Mouse (Mus musculus): ENCODE data around the gene Hadha. TPM values are rescaled to one million over a fixed set of nuclear protein-coding genes. Genes with fewer than 3 reads are reported as not detected.
A peak's percentile ranks its signal among the peaks of the same experiment; 100 is the strongest.

Hadha gene
- polyA plus RNA-seq, 1 experiment from 2014 or later = 97.4 TPM

DNA sequence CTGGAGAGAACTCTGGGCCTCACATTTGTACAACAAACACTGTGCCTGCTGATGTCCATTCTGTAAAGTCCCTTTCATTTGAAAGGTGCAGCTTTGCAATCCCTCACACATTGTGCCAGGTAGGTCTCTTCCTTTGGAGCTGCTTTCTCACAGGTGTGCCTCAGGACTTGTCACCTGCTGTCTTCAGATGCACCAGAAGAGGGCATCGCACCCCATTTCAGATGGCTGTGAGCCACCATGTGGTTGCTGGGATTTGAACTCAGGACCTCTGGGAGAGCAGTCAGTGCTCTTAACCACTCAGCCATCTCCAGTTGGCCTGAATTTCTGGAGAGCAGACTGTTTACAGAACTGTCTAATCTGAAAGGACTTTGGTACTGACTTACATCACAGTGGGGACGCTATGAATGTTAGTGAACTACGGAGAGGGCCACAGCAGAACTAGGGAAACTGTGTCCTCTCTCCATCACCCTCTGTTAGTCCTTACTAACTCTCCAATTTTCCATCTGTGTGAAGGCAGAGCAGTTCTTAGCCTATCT, 42.4 kb downstream of the Hadha start:
- H3K9ac ChIP-seq (ENCODE audit: low read length) = no peak overlapping the region
- no peaks in the 10 kb centered on the region; the same call in 1 of the 2 replicates for H3K36me3 ChIP-seq (ENCODE audit: control insufficient read depth, insufficient read depth, low read length)
- no peaks in the 10 kb centered on the region for H3K9me3 ChIP-seq (ENCODE audit: control insufficient read depth, low read length)
- H3K4me3 ChIP-seq (ENCODE audit: low read depth, low read length) = no peak overlapping the region
- H3K4me1 ChIP-seq (replicated peaks; ENCODE audit: control insufficient read depth, insufficient read depth, low read length) = peaks cover 34% of the 10 kb centered on the region
- ATAC-seq (replicated peaks; ENCODE audit: low FRiP score) (no peak), DNase-seq (ENCODE audit: low spot score) (no peak)
- 85% methylated on average over 3 of the region's 3 CpGs for WGBS
- H3K27ac ChIP-seq (ENCODE audit: low read depth, low read length) = no peak overlapping the region
- peaks cover 22% of the 10 kb centered on the region for H3K27me3 ChIP-seq (ENCODE audit: control insufficient read depth, insufficient read depth, low read length)
- H3K4me2 ChIP-seq (ENCODE audit: low read depth, low read length, severe bottlenecking) = no peak overlapping the region

DNA sequence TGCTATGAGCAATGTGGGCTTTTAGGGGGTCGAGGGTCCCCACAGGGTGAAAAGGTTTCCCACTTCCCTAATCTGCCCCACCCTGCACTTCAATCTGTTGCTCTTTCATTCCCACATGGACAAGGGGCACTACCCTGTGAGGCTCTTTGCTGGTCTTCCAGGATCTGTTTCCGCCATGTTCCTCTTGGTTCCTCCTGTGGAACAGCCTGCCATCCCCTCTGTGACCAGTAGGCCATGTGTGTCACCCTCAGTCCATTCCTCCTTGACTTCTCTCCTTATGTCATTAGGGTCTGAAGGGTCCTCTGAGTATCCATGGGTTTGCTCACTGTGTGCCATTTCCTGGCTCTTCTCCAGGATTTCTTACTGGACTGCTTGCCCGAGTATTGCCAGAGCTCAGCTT, 43.2 kb downstream of the Hadha start:
- Histone ChIP-seq H3K4me1 (replicated peaks; ENCODE audit: control insufficient read depth, insufficient read depth, low read length) (peaks cover 41% of the 10 kb centered on the region), H3K4me3 (ENCODE audit: low read depth, low read length) (no peak overlapping the region), H3K36me3 (ENCODE audit: control insufficient read depth, insufficient read depth, low read length) (no peaks in the 10 kb centered on the region; the same call in 1 of the 2 replicates), H3K27me3 (ENCODE audit: control insufficient read depth, insufficient read depth, low read length) (peaks cover 22% of the 10 kb centered on the region), H3K9ac (ENCODE audit: low read length) (no peak overlapping the region), H3K27ac (ENCODE audit: low read depth, low read length) (no peak overlapping the region), H3K9me3 (ENCODE audit: control insufficient read depth, low read length) (no peaks in the 10 kb centered on the region), H3K4me2 (ENCODE audit: low read depth, low read length, severe bottlenecking) (no peak overlapping the region)
- WGBS = 71% methylated on average over 3 of the region's 3 CpGs
- DNase-seq (ENCODE audit: low spot score) = no peak
- no peak for ATAC-seq (replicated peaks; ENCODE audit: low FRiP score)

DNA sequence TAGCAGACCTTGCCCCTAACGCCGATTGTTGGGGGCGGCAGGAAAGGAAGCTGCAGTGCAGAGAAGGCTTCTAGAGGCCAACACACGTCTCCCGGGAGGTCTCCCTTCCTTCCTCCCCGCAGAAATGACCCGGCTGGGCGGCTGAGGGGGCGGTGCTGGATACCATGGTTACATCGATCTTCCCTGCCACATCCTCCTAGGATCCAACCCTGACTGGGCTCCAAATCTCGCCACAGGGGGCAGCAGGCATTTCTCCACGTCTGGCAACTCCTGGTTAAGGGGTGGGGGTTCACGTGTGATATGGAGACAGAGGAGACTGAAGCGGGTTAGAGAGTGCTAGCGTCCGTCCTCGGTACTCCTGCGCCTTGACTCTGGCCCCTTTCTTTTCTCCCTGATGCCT, 43.8 kb downstream of the Hadha start:
- DNase-seq (ENCODE audit: low spot score) (peak; percentile 81), ATAC-seq (replicated peaks; ENCODE audit: low FRiP score) (peak; percentile 29; the same call in 1 of the 2 replicates)
- 3% methylated on average over 17 of the region's 18 CpGs for WGBS
- peaks cover 47% of the 10 kb centered on the region for H3K4me1 ChIP-seq (replicated peaks; ENCODE audit: control insufficient read depth, insufficient read depth, low read length)
- H3K4me2 ChIP-seq (ENCODE audit: low read depth, low read length, severe bottlenecking) = peak overlapping the region; percentile 38
- H3K4me3 ChIP-seq (ENCODE audit: low read depth, low read length) = no peak overlapping the region
- no peaks in the 10 kb centered on the region for H3K9me3 ChIP-seq (ENCODE audit: control insufficient read depth, low read length)
- H3K9ac ChIP-seq (ENCODE audit: low read length) = no peak overlapping the region
- H3K27me3 ChIP-seq (ENCODE audit: control insufficient read depth, insufficient read depth, low read length) = peaks cover 22% of the 10 kb centered on the region
- H3K27ac ChIP-seq (ENCODE audit: low read depth, low read length) = no peak overlapping the region
- H3K36me3 ChIP-seq (ENCODE audit: control insufficient read depth, insufficient read depth, low read length) = no peaks in the 10 kb centered on the region

DNA sequence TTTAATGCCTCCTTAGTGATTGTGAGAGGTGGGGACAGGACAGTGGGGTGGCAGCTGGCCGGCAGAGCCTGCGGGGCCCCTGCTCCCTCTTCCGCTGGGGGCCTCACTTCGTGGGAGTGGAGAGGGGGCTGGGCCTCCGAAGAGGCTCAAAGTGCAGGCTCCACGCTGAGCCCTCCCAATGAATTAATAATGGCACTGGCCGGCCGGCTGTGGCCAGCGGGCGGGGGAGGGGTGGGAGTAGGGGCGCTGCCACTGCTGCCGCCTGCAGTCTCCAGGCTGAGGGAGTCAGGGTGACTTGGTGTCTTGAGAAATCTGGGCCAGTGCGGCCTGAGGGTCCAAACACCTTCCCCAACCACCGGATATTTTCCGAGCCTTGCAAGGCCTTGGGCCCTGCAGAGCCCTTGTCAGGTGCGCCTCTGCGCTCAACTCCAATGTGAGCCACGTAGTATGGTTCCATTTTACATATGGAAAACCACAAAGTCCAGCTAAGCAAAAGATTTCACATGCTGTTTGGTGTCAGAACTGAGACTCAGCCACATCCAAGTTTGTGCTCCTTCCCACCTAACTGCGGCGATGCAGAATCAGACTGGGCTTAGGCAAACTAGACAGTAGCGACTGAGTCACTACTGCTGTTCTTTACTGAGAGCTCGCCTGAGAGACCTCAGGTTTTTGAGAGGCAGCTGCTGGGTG, 44.4 kb downstream of the Hadha start:
- Histone ChIP-seq H3K4me3 (ENCODE audit: low read depth, low read length) (no peak overlapping the region), H3K9ac (ENCODE audit: low read length) (peak overlapping the region; percentile 5; the same call in 1 of the 2 replicates), H3K9me3 (ENCODE audit: control insufficient read depth, low read length) (no peaks in the 10 kb centered on the region), H3K27me3 (ENCODE audit: control insufficient read depth, insufficient read depth, low read length) (peaks cover 22% of the 10 kb centered on the region), H3K4me1 (replicated peaks; ENCODE audit: control insufficient read depth, insufficient read depth, low read length) (peaks cover 48% of the 10 kb centered on the region), H3K27ac (ENCODE audit: low read depth, low read length) (peak overlapping the region; percentile 50), H3K4me2 (ENCODE audit: low read depth, low read length, severe bottlenecking) (peak overlapping the region; percentile 38), H3K36me3 (ENCODE audit: control insufficient read depth, insufficient read depth, low read length) (no peaks in the 10 kb centered on the region)
- ATAC-seq (replicated peaks; ENCODE audit: low FRiP score) = no peak
- 5% methylated on average over 22 of the region's 22 CpGs for WGBS
- peak; percentile 72 for DNase-seq (ENCODE audit: low spot score)

DNA sequence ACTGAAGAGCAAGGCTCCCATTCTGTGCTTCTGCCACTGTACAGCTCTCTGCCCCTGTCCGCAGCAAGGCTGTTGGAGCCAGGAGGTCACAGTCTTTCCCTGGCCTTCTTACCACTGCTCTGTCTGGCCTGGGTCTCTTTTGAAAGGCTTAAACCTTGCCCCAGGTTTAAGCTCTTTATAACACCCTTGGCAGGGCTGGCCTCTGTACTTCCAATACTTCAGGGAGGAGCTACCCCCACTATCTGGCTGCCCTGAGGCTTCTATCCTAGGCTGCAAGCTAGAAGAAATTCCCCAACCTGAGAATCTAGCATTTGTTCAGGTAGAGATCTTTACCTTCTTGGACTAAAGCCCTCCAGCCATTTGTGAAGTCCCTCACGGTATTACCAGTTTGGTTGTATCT, 45.1 kb downstream of the Hadha start:
- Histone ChIP-seq H3K4me3 (ENCODE audit: low read depth, low read length) (no peak overlapping the region), H3K27me3 (ENCODE audit: control insufficient read depth, insufficient read depth, low read length) (peaks cover 19% of the 10 kb centered on the region), H3K27ac (ENCODE audit: low read depth, low read length) (peak overlapping the region; percentile 50; the same call in 1 of the 2 replicates), H3K4me1 (replicated peaks; ENCODE audit: control insufficient read depth, insufficient read depth, low read length) (peaks cover 47% of the 10 kb centered on the region), H3K9me3 (ENCODE audit: control insufficient read depth, low read length) (no peaks in the 10 kb centered on the region), H3K36me3 (ENCODE audit: control insufficient read depth, insufficient read depth, low read length) (no peaks in the 10 kb centered on the region), H3K4me2 (ENCODE audit: low read depth, low read length, severe bottlenecking) (peak overlapping the region; percentile 38; the same call in 1 of the 2 replicates), H3K9ac (ENCODE audit: low read length) (no peak overlapping the region; the same call in 1 of the 2 replicates)
- 27% methylated on average over 2 of the region's 2 CpGs for WGBS
- ATAC-seq (replicated peaks; ENCODE audit: low FRiP score) (no peak), DNase-seq (ENCODE audit: low spot score) (peak; percentile 45)

DNA sequence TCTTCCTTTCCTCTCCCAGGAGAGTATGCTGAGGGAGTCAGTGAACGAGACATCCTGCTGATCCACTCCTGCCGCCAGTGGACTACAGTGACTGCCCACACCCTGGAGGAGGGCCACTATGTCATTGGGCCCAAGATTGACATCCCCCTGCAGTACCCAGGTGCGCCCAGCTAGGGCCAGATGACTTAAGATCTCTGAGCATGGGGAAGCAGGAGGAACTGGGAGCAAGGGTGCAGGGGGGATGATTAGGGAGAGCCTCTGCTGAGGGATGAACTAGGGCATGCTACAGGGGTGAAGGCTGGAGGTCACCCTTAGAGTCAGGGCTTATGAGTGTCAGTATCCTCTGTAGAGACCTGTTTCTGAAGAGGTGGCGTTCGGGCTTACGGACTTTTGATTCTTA, 46.7 kb downstream of the Hadha start:
- Histone ChIP-seq H3K4me3 (ENCODE audit: low read depth, low read length) (no peak overlapping the region), H3K36me3 (ENCODE audit: control insufficient read depth, insufficient read depth, low read length) (no peaks in the 10 kb centered on the region), H3K4me1 (replicated peaks; ENCODE audit: control insufficient read depth, insufficient read depth, low read length) (peaks cover 37% of the 10 kb centered on the region), H3K4me2 (ENCODE audit: low read depth, low read length, severe bottlenecking) (peak overlapping the region; percentile 99; the same call in 1 of the 2 replicates), H3K27me3 (ENCODE audit: control insufficient read depth, insufficient read depth, low read length) (peaks cover 11% of the 10 kb centered on the region), H3K27ac (ENCODE audit: low read depth, low read length) (peak overlapping the region; percentile 8; the same call in 1 of the 2 replicates), H3K9me3 (ENCODE audit: control insufficient read depth, low read length) (no peaks in the 10 kb centered on the region), H3K9ac (ENCODE audit: low read length) (no peak overlapping the region; the same call in 1 of the 2 replicates)
- ATAC-seq (replicated peaks; ENCODE audit: low FRiP score) = no peak
- peak; percentile 45 for DNase-seq (ENCODE audit: low spot score)
- WGBS = 63% methylated on average over 6 of the region's 6 CpGs

DNA sequence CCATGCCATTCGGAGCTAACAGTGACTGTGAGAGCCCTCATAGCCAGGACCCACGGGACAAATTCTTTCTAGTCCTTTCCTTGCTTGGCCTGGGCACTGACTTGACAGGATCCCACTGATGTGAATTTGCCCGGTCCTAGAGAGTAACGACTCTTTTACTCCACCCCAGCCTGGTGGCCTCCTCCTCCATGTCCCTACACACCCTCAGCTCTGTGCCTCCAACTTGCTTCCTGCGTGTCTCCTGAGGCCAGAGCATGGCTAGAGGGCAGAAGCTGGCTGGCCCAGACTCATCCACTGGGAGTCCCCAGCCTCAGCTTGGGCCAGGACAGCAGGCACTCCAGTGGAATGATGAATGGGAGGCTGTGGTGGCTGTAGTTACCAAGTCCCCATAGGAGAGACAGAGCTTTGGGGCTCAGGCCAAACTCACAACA, 47.3 kb downstream of the Hadha start:
- ATAC-seq (replicated peaks; ENCODE audit: low FRiP score) (no peak), DNase-seq (ENCODE audit: low spot score) (peak; percentile 57)
- peak overlapping the region; percentile 8 for H3K27ac ChIP-seq (ENCODE audit: low read depth, low read length)
- H3K9ac ChIP-seq (ENCODE audit: low read length) = peak overlapping the region; percentile 40
- peak overlapping the region; percentile 62; the same call in 1 of the 2 replicates for H3K4me3 ChIP-seq (ENCODE audit: low read depth, low read length)
- peak overlapping the region; percentile 99; the same call in 1 of the 2 replicates for H3K4me2 ChIP-seq (ENCODE audit: low read depth, low read length, severe bottlenecking)
- peaks cover 5% of the 10 kb centered on the region; the same call in 1 of the 2 replicates for H3K27me3 ChIP-seq (ENCODE audit: control insufficient read depth, insufficient read depth, low read length)
- H3K9me3 ChIP-seq (ENCODE audit: control insufficient read depth, low read length) = no peaks in the 10 kb centered on the region
- H3K36me3 ChIP-seq (ENCODE audit: control insufficient read depth, insufficient read depth, low read length) = no peaks in the 10 kb centered on the region
- peaks cover 37% of the 10 kb centered on the region for H3K4me1 ChIP-seq (replicated peaks; ENCODE audit: control insufficient read depth, insufficient read depth, low read length)
- WGBS = 5% methylated on average over 5 of the region's 5 CpGs

DNA sequence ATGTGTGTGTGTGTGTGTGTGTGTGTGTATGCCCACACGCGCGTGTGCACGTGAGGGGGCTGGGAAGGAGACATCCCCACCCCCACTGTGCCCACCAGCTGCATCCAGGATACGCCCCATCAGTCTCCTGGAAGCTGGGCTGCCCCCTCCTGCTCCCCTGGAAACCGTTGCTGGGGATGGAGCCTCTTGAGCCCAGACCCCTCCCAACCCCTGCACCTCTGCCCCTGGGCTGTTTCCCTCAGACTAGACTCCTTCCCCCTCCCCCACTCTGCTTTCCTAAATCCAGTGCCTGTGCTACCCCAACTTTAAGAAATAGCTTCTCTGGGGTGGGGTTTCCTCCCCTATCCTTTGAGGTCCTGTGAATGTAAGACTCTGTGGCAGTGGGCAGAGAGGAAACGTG, 47.8 kb downstream of the Hadha start:
- ATAC-seq (replicated peaks; ENCODE audit: low FRiP score) (peak; percentile 59), DNase-seq (ENCODE audit: low spot score) (peak; percentile 79)
- Histone ChIP-seq H3K27me3 (ENCODE audit: control insufficient read depth, insufficient read depth, low read length) (peaks cover 3% of the 10 kb centered on the region; the same call in 1 of the 2 replicates), H3K4me1 (replicated peaks; ENCODE audit: control insufficient read depth, insufficient read depth, low read length) (peaks cover 37% of the 10 kb centered on the region), H3K9me3 (ENCODE audit: control insufficient read depth, low read length) (no peaks in the 10 kb centered on the region), H3K36me3 (ENCODE audit: control insufficient read depth, insufficient read depth, low read length) (no peaks in the 10 kb centered on the region), H3K27ac (ENCODE audit: low read depth, low read length) (peak overlapping the region; percentile 60), H3K4me2 (ENCODE audit: low read depth, low read length, severe bottlenecking) (peak overlapping the region; percentile 99), H3K9ac (ENCODE audit: low read length) (peak overlapping the region; percentile 85), H3K4me3 (ENCODE audit: low read depth, low read length) (peak overlapping the region; percentile 62)
- WGBS = 3% methylated on average over 7 of the region's 7 CpGs
